Mouse (Mus musculus): ENCODE data around the gene Bcl3.

- TF ChIP-seq CTCF (IDR thresholded peaks at IDR 0.05; ENCODE audit: low read depth, low read length) (no peak), POLR2A (IDR thresholded peaks at IDR 0.05; ENCODE audit: borderline replicate concordance, low read depth, low read length) (no peak)
Observed at GRCm38 (mm10) chr7:19829694-19830093, 7.1 kb upstream of the Bcl3 start.

All from bone marrow macrophage, adult 2 months (primary cell).